9 mouse cellular contexts compared by ENCODE assay signal in the genomic region with DNA sequence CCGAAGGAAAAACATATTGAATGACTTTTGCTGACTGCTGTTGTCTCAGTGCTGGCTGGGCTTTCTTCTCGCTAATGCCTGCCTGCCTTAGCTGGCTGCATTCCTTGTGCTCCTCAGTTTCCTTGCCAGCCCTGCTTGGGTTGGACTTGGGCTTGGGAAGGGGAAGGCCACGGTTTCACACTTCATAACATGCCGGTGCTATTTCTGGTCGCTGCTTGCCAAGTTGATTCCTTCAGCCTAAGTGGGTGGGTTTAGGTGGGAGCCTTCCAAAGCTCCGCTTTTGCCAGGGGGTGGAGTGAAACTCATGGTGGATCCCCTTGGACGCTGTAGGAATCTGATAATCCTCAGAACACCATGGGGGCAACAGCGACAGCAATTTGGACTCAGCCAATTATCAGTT. TPM values are rescaled to one million over a fixed set of nuclear protein-coding genes. Genes with fewer than 3 reads are reported as not detected.
DNase-seq lines count a peak whose midpoint lies in the region; ATAC-seq and TF ChIP-seq lines count a peak whose summit lies in the region.
"Had no signal": no experiment of that assay in that cellular context is flagged by ENCODE, and none has a peak within 500 bp of the region (broad histone marks: within the 10 kb centered on the region; RNA-seq: fewer than 3 reads in every experiment).

No protein-coding gene starts in this region.

- no peak for TF ChIP-seq CTCF in gastrocnemius, adult 2 months (IDR thresholded peaks at IDR 0.05)

- no peak overlapping the region for H3K9ac ChIP-seq in heart, embryonic 14.5 days (ENCODE audit: low read length)
- no peak overlapping the region for H3K9ac ChIP-seq in hindbrain, embryonic 16.5 days (ENCODE audit: low read depth, low read length)

- peak overlapping the region; percentile 66 for H3K27ac ChIP-seq in gastrocnemius, adult 2 months
- no peak overlapping the region for H3K27ac ChIP-seq in heart, embryonic 14.5 days (replicated peaks in 1 of 2; ENCODE audit: control insufficient read depth in 1 of 2, insufficient read depth in 1 of 2, low read depth in 2 of 2, low read length in 2 of 2)
- no peak overlapping the region for H3K27ac ChIP-seq in hindbrain, embryonic 16.5 days (ENCODE audit: low read depth, low read length)

- peaks cover 13 to 26% of the 10 kb centered on the region in 2 experiments for H3K4me1 ChIP-seq in heart, embryonic 14.5 days (ENCODE audit: control insufficient read depth in 2 of 2, insufficient read depth in 2 of 2, low read length in 2 of 2)
- peaks cover 22% of the 10 kb centered on the region for H3K4me1 ChIP-seq in hindbrain, embryonic 16.5 days (ENCODE audit: control insufficient read depth, insufficient read depth, low read depth, low read length)

- H3K4me3 ChIP-seq in gastrocnemius, adult 2 months = peak overlapping the region; percentile 55
- H3K4me3 ChIP-seq in heart, embryonic 14.5 days (ENCODE audit: control insufficient read depth in 1 of 2, insufficient read depth in 1 of 2, low read depth in 1 of 2, low read length in 2 of 2) = no peak overlapping the region
- H3K4me3 ChIP-seq in hindbrain, embryonic 16.5 days (ENCODE audit: low read length) = no peak overlapping the region

- 27% methylated on average over 8 of the region's 8 CpGs for WGBS in heart, embryonic 14.5 days
- WGBS in hindbrain, embryonic 16.5 days = 58% methylated on average over 8 of the region's 8 CpGs

- no peaks in the 10 kb centered on the region for H3K36me3 ChIP-seq in heart, embryonic 14.5 days (ENCODE audit: control insufficient read depth, insufficient read depth, low read length)
- no peaks in the 10 kb centered on the region for H3K36me3 ChIP-seq in hindbrain, embryonic 16.5 days (ENCODE audit: control insufficient read depth, insufficient read depth, low read length)

- no peaks in the 10 kb centered on the region for H3K27me3 ChIP-seq in heart, embryonic 14.5 days (ENCODE audit: control insufficient read depth, insufficient read depth, low read length)
- H3K27me3 ChIP-seq in hindbrain, embryonic 16.5 days (replicated peaks; ENCODE audit: control insufficient read depth, insufficient read depth, low read length) = no peaks in the 10 kb centered on the region

- H3K9me3 ChIP-seq in heart, embryonic 14.5 days (ENCODE audit: control insufficient read depth, low read length) = no peaks in the 10 kb centered on the region
- no peaks in the 10 kb centered on the region for H3K9me3 ChIP-seq in hindbrain, embryonic 16.5 days (ENCODE audit: control insufficient read depth, low read length)

- no peak for ATAC-seq in heart, embryonic 14.5 days (ENCODE audit: insufficient number of reproducible peaks, insufficient read depth, low FRiP score, low read depth)
- no peak for ATAC-seq in hindbrain, embryonic 16.5 days

- H3K4me2 ChIP-seq in heart, embryonic 14.5 days (ENCODE audit: low read length) = peak overlapping the region; percentile 1; the same call in 1 of the 2 replicates
- H3K4me2 ChIP-seq in hindbrain, embryonic 16.5 days (ENCODE audit: low read length) = no peak overlapping the region

- peak; percentile 45 for DNase-seq in kidney, adult 9 months
- DNase-seq in kidney, postnatal 4 days = no peak
- peak; percentile 73 for DNase-seq in gastrocnemius, adult 2 months
- peak; percentile 33 to 72 for DNase-seq in lung, postnatal 4 days
- DNase-seq in neural tube, embryonic 10.5 days (ENCODE audit: extremely low spot score, low spot score) = no peak
- DNase-seq in left cerebral cortex, adult 9 months (ENCODE audit: low spot score in 2 of 2) = no peak
- DNase-seq: thymus, postnatal 36 days had no signal

- intact Hi-C loops in gastrocnemius, adult 2 months (cut with DNase I) = loop anchor here (5.0 kb wide), 1 partner anchor 205 kb away; no protein-coding TSS in a partner anchor

RNA-seq across cellular contexts. Expression of gene Cachd1, which starts 5.9 kb away (rescaled TPM):
- 1 to 10 TPM; 2.6 to 4.2 TPM for total RNA-seq in gastrocnemius, adult 2 months (2021)
- polyA plus RNA-seq in heart, embryonic 14.5 days (2014; fragmentation: Nextera tagmentation; extraction: Ambion mirVana) = 9.2 and 12.3 TPM in 2 replicates
- polyA plus RNA-seq in hindbrain, embryonic 16.5 days (2015; fragmentation: Nextera tagmentation; extraction: Ambion mirVana) = 10.6 and 17.4 TPM in 2 replicates

Comparison
In these comparisons a context has a peak if more than half of its experiments do, and no peak if none do; other contexts are left out.
1. DNase-seq: peak in kidney, adult 9 months (single experiment), gastrocnemius, adult 2 months (single experiment) and lung, postnatal 4 days (2 of 2); none in kidney, postnatal 4 days (0 of 2), neural tube, embryonic 10.5 days (single experiment) and left cerebral cortex, adult 9 months (0 of 2).